Mouse (Mus musculus) cerebellum, adult 2 months (tissue): Measurements from ENCODE around the gene Mapk13.

Source experiments
- CTCF ChIP-seq: fragments of 200-500 bp; IDR thresholded peaks from 2 replicates; pipeline ENCODE4 v1.5.1; 2011; ENCODE audit warnings: low read depth, mild to moderate bottlenecking, control low read depth, low read length, moderate library complexity, borderline replicate concordance; ENCODE audit not compliant: insufficient read depth
- POLR2A ChIP-seq: fragments of 200-500 bp; IDR thresholded peaks from 2 replicates; pipeline ENCODE4 v1.6.1; 2011; ENCODE audit warnings: low read length, control low read depth, borderline replicate concordance; ENCODE audit not compliant: insufficient read depth

DNA sequence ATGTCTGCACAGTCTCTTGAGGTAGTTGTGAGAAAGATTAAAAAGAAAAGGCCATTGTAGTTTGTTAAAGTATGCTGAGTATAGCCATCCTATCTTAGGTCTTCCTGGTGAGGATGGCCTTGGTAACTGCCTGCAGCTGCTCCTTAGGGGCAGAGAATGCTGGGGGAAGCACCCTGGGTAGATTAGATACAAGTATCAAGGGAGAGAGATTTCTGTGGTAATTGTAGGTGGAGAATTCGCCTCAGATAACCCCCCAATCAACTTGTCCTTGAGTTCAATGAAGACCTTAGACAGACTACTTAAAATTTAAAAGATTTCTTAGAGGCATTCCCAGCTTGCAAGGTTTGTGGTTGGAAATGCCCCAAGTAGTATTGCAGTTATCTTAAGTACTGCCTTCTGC lies 34.2 kb downstream of the Mapk13 start:
- TF ChIP-seq CTCF (no peak), POLR2A (no peak)
